Mouse (Mus musculus): ENCODE results near the gene Gm7879. TPM values are rescaled to one million over a fixed set of nuclear protein-coding genes. Genes with fewer than 3 reads are reported as not detected.

Gene Gm7879
- polyA plus RNA-seq, 1 experiment from 2014 or later, result not detected

DNA sequence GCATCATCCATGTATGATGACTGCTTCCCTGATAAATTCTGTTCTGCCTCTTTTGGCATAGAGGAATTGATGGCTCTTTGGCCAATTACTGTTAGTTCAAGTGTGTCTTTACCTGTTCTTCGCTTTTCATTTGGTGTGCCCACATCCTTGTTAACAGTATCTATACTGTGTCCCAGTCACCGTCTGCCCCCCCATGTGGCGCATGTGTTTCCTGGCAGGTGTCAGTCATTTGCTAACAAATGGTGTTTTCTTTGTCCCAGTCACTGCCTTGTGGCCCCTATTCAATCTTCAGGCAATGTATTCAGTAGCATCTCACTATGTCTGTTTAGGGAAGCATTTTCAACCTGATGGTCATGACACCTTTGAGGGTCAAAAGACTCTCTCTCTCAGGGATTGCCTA is 48.1 kb downstream of the Gm7879 start:
- H3K9ac ChIP-seq (ENCODE audit: low read depth, low read length), result no peak overlapping the region
- no peaks in the 10 kb centered on the region for H3K4me1 ChIP-seq (ENCODE audit: control insufficient read depth, insufficient read depth, low read length)
- 93% methylated on average over 3 of the region's 3 CpGs for WGBS
- H3K27me3 ChIP-seq (ENCODE audit: control insufficient read depth, insufficient read depth, low read length), result no peaks in the 10 kb centered on the region
- no peaks in the 10 kb centered on the region for H3K36me3 ChIP-seq (ENCODE audit: control insufficient read depth, insufficient read depth, low read length)
- no peak overlapping the region for H3K27ac ChIP-seq (ENCODE audit: low read depth, low read length)
- no peak overlapping the region for H3K4me3 ChIP-seq (ENCODE audit: low read length)
- H3K4me2 ChIP-seq (replicated peaks; ENCODE audit: low read depth, low read length), result no peak overlapping the region
- no peaks in the 10 kb centered on the region for H3K9me3 ChIP-seq (ENCODE audit: control insufficient read depth, low read length)
- no peak for ATAC-seq (ENCODE audit: low FRiP score, low TSS enrichment)

Other genes starting within 250 kb of the Gm7879 start
- gene Bst1, start 94.3 kb upstream of the Gm7879 start, polyA plus RNA-seq (2014; fragmentation: Nextera tagmentation; extraction: Ambion mirVana), result 0.38 and 0.53 TPM in 2 replicates
- gene Fbxl5, start 91.5 kb upstream of the Gm7879 start, polyA plus RNA-seq (2014; fragmentation: Nextera tagmentation; extraction: Ambion mirVana), result 44.5 and 71.8 TPM in 2 replicates
- gene Cd38, start 44.6 kb upstream of the Gm7879 start, polyA plus RNA-seq (2014; fragmentation: Nextera tagmentation; extraction: Ambion mirVana), result 20.5 and 32.0 TPM in 2 replicates
- 2.6 and 2.9 TPM in 2 replicates for gene Fgfbp1, start 68.6 kb downstream of the Gm7879 start, polyA plus RNA-seq (2014; fragmentation: Nextera tagmentation; extraction: Ambion mirVana)
- gene Prom1, start 188.9 kb downstream of the Gm7879 start, polyA plus RNA-seq (2014; fragmentation: Nextera tagmentation; extraction: Ambion mirVana), result 50.9 and 90.6 TPM in 2 replicates

Measured in kidney, embryonic 14.5 days (tissue).